Mouse (Mus musculus) thymus, adult 2 months (tissue): ENCODE data around the gene Lrpap1. TPM values are rescaled to one million over a fixed set of nuclear protein-coding genes. Genes with fewer than 3 reads are reported as not detected.
A peak's percentile ranks its signal among the peaks of the same experiment; 100 is the strongest.

ENCODE experiments used
- DNase-seq: peaks from one replicate; pipeline ENCODE4 v3.0.0; 2021
- H3K27ac ChIP-seq: fragments of 200-500 bp; 2 replicates; pipeline ENCODE4 v1.5.1; 2012; ENCODE audit warnings: low read length, control low read depth; ENCODE audit not compliant: control insufficient read depth, insufficient read depth
- H3K27me3 ChIP-seq: fragments of 200-500 bp; 2 replicates; pipeline ENCODE4 v1.6.1; 2012; ENCODE audit warnings: mild to moderate bottlenecking, low read length, moderate library complexity, mixed read lengths; ENCODE audit not compliant: control insufficient read depth, insufficient read depth
- H3K36me3 ChIP-seq: fragments of 200-500 bp; 2 replicates; pipeline ENCODE4 v1.6.1; 2012; ENCODE audit warnings: mild to moderate bottlenecking, low read length, moderate library complexity; ENCODE audit not compliant: control insufficient read depth, insufficient read depth
- H3K4me1 ChIP-seq: fragments of 200-500 bp; replicated peaks from 2 replicates; pipeline ENCODE4 v1.6.1; 2012; ENCODE audit warnings: low read length; ENCODE audit not compliant: control insufficient read depth, insufficient read depth
- H3K4me3 ChIP-seq: fragments of 200-500 bp; 2 replicates; pipeline ENCODE4 v1.5.1; 2012; ENCODE audit warnings: mild to moderate bottlenecking, low read length, control low read depth, moderate library complexity; ENCODE audit not compliant: control insufficient read depth, insufficient read depth
- CTCF ChIP-seq: fragments of 200-500 bp; IDR thresholded peaks from 2 replicates; pipeline ENCODE4 v1.5.1; 2012; ENCODE audit warnings: mild to moderate bottlenecking, control low read depth, low read length, moderate library complexity, borderline replicate concordance; ENCODE audit not compliant: control insufficient read depth, poor library complexity, insufficient read depth; ENCODE audit errors: extremely low read depth
- POLR2A ChIP-seq: fragments of 200-500 bp; IDR thresholded peaks from 2 replicates; pipeline ENCODE4 v1.6.1; 2012; ENCODE audit warnings: mild to moderate bottlenecking, low read length, control low read depth, moderate library complexity; ENCODE audit not compliant: control insufficient read depth, poor library complexity, insufficient read depth; ENCODE audit errors: extremely low read depth
- WGBS: fragments of 180-500 bp; shearing (Covaris S2); methylation state at CpG from one replicate; pipeline ENCODE4 v1.1.7; 2018; 5-methylcytosine and 5-hydroxymethylcytosine counted together
- polyA plus RNA-seq: library from polyadenylated mRNA; depleted of rRNA; stranded (reverse); fragments of >200 nt; gene quantifications from 2 replicates; pipeline ENCODE4 v1.2.3, GENCODE M21; 2012; rRNA removed

Gene Lrpap1
- 18.9 and 24.4 TPM in 2 replicates for polyA plus RNA-seq

DNA sequence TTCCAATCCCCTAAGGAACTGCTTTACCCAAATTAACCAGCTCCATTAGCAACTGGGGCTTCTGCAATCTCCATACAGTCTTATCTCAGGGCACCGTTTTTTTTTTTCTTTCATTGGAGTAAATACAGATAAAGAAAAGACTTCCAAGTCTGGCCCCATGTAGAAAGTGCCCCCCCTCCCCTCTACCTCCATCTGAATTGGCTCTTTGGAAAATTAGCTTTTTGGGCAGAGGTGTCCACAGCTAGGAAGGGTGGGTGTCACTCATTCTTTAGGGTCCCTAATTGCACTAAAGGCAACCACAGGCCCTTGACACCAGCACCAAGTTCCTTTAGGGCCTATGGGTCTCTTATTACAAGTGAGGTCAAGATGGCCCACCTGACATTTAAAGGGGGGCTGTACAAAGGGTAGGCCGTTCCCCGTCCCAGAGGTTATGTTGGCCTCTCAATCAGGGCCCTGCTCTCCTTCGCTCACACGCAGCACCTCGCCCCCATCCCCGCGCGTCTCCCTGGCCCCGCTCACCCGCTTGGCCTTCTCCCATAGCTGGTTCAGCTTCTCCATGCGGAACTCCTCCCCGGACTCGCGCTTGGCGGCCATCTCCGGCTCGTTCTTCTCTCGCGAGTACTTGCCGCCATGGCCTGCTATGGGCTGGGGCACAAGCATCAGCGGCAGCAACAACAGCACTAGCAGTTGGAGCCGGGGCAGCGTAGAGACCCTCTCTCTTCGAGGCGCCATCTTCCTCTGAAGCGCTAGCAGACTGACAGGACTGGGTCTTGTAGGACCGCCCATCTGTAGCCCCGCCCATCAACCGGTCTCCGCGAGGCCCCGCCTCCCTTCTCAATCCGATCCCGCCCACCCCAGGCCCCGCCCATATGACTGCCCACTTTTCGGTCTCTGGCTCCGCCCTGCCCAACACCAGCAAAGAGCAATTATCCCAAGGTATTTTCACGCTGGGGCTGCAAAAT lies at the start of gene Lrpap1:
Gene Lrpap1 (minus strand): TSS at position 807 of the 962 bp plus-strand sequence.
- H3K27me3 ChIP-seq, result no peaks in the 10 kb centered on the region
- no peak within 1 kb of the TSS for H3K27ac ChIP-seq
- DNase-seq, result peak; percentile 85
- TF ChIP-seq POLR2A (peak; percentile 74), CTCF (peak; percentile 41; the same call in 1 of the 2 replicates)
- H3K4me3 ChIP-seq, result peak within 1 kb of the TSS; percentile 67
- peaks cover 14% of the 10 kb centered on the region for H3K36me3 ChIP-seq
- under 1% methylated on average over 39 of the region's 39 CpGs for WGBS
- peaks cover 18% of the 10 kb centered on the region for H3K4me1 ChIP-seq

DNA sequence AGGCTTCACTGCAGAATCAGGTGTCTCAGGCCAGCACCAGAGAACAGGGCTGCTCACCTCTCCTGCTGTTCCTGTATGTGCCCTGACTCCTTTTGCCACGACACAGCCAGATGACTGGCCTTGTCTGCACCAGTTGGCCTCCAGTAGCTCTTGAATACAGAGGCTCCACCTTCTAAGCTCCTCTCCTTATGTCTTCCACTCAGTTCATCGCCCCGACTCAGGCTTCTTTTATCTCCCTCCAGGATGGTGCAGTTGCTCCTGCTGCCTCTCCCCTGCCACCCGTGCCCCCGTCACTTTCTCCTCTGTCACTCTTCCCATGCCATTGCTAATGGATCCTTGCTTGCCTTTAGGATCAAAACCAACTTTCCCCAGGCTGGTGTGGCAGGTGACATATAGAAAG lies 44.4 kb upstream of the Lrpap1 start:
- WGBS, result 84% methylated on average over 5 of the region's 5 CpGs

DNA sequence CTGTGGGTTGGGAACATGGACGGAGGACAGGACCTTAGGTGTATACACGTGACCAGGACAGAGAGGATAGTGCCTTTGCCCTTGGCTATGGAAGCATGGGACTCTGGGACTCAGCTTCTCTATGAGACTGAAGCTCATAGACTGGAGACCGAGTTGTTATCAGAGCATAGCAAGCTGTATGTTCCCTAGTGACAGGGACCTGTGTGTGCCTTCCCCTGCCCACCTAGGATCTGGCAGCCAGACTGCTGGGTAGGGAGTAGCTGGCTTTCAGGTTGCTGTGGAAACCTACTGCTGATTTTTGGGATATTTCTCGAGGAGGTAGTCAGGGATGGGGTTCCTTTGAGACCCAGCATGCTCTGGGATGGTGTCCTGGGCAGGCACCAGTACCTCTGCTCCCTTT lies 44.0 kb upstream of the Lrpap1 start:
- no peaks in the 10 kb centered on the region for H3K36me3 ChIP-seq
- no peak overlapping the region for H3K4me3 ChIP-seq
- no peaks in the 10 kb centered on the region for H3K27me3 ChIP-seq
- WGBS, result 81% methylated on average over 4 of the region's 4 CpGs
- no peaks in the 10 kb centered on the region for H3K4me1 ChIP-seq
- no peak for DNase-seq
- no peak for TF ChIP-seq POLR2A
- no peak for TF ChIP-seq CTCF
- no peak overlapping the region for H3K27ac ChIP-seq

More for the DNA sequence above, 44.4 kb upstream of the Lrpap1 start:
- TF ChIP-seq POLR2A (no peak), CTCF (no peak)
- H3K27me3 ChIP-seq, result no peaks in the 10 kb centered on the region
- no peak for DNase-seq
- no peak overlapping the region for H3K27ac ChIP-seq
- H3K4me1 ChIP-seq, result no peaks in the 10 kb centered on the region
- H3K36me3 ChIP-seq, result no peaks in the 10 kb centered on the region
- H3K4me3 ChIP-seq, result no peak overlapping the region

DNA sequence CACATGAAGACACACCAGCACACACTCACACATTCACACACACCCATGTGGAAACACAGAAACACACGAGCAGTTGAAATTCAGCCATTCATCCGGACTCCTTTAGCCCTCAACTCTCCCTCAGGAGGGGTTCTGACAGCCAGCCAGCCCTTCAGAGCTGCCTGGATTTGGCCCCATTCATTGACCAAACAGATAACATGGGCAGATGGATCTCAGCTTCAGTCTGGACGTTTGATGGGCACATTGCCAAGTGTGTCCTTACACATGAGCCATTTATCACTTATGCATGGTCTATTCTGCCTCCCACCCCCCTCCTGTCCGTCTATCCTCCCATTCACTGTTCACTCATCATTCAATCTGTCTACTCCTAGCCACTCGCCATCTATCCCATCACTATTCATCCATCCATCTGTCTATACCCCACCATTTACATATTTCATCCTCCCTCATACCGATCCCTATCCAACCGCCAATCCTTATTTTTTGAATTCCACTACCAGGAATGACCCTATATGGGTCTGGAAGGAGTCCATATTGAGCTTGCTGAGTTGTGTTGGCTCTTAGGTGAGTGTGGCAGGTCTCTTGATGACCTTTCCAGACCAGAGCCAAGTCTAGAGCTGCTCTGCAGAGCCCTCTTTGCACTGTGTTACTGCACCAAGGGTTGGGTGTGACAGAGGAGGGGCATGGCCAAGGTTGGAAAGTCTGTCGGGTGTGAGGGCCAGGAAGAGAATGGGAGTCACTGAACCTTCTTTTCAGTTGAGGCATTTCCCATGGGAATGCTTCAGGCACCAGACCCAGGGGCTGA lies 42.6 kb upstream of the Lrpap1 start:
- TF ChIP-seq POLR2A (no peak), CTCF (no peak)
- no peaks in the 10 kb centered on the region for H3K36me3 ChIP-seq
- 83% methylated on average over 8 of the region's 8 CpGs for WGBS
- no peak overlapping the region for H3K4me3 ChIP-seq
- H3K27me3 ChIP-seq, result no peaks in the 10 kb centered on the region
- DNase-seq, result no peak
- H3K27ac ChIP-seq, result no peak overlapping the region
- no peaks in the 10 kb centered on the region for H3K4me1 ChIP-seq

- Histone ChIP-seq H3K27me3 (no peaks in the 10 kb centered on the region), H3K27ac (no peak overlapping the region), H3K36me3 (no peaks in the 10 kb centered on the region), H3K4me1 (no peaks in the 10 kb centered on the region), H3K4me3 (no peak overlapping the region)
- no peak for DNase-seq
- TF ChIP-seq CTCF, result no peak
- no peak for TF ChIP-seq POLR2A
- 66% methylated on average over 2 of the region's 2 CpGs for WGBS
Measured at GRCm38 (mm10) chr5:35147155-35147962, 41.8 kb upstream of the Lrpap1 start.
